Comparison of ENCODE assay signal across 16 mouse cellular contexts in genomic region chr5:53451829-53452228, GRCm38 (mm10). TPM values are rescaled to one million over a fixed set of nuclear protein-coding genes. Genes with fewer than 3 reads are reported as not detected.
DNase-seq lines count a peak whose midpoint lies in the region; ATAC-seq and TF ChIP-seq lines count a peak whose summit lies in the region.
"Had no signal": no experiment of that assay in that cellular context is flagged by ENCODE, and none has a peak within 500 bp of the region (broad histone marks: within the 10 kb centered on the region; RNA-seq: fewer than 3 reads in every experiment).

No protein-coding gene starts in this region.

- no peak overlapping the region for H3K4me3 ChIP-seq in lung, postnatal 0 days (ENCODE audit: low read depth, low read length)
- H3K4me3 ChIP-seq: embryonic facial prominence, embryonic 12.5 days; forebrain, embryonic 15.5 days; midbrain, embryonic 10.5 days; neural tube, embryonic 15.5 days had no signal

- no peaks in the 10 kb centered on the region for H3K9me3 ChIP-seq in lung, postnatal 0 days (ENCODE audit: low read length)
- H3K9me3 ChIP-seq: embryonic facial prominence, embryonic 12.5 days; forebrain, embryonic 15.5 days; midbrain, embryonic 10.5 days; neural tube, embryonic 15.5 days had no signal

- TF ChIP-seq CTCF in lung, postnatal 0 days (IDR thresholded peaks at IDR 0.05): no peak

- no peaks in the 10 kb centered on the region for H3K27me3 ChIP-seq in lung, postnatal 0 days (replicated peaks; ENCODE audit: insufficient read depth, low read length)
- H3K27me3 ChIP-seq: embryonic facial prominence, embryonic 12.5 days; forebrain, embryonic 15.5 days; neural tube, embryonic 15.5 days had no signal

- 86% methylated on average over 8 of the region's 8 CpGs for WGBS in lung, postnatal 0 days

- no peak overlapping the region for H3K9ac ChIP-seq in lung, postnatal 0 days (replicated peaks; ENCODE audit: low read depth)
- H3K9ac ChIP-seq: embryonic facial prominence, embryonic 12.5 days; forebrain, embryonic 15.5 days; lung, embryonic 14.5 days; neural tube, embryonic 15.5 days had no signal

- DNase-seq in lung, postnatal 0 days (ENCODE audit: low spot score): peak; percentile 45
- DNase-seq in lung, adult 18-20 months: no peak
- DNase-seq in R1 (ENCODE audit: low read depth, low spot score): peak; percentile 30
- peak; percentile 29 for DNase-seq in yolk sac, embryonic 10.5 days (ENCODE audit: low spot score)
- no peak for DNase-seq in adrenal gland, postnatal 14 days
- no peak for DNase-seq in right cerebral cortex, adult 2 months (ENCODE audit: low spot score in 2 of 2)
- DNase-seq: cerebellum, adult 11-12 months; kidney, adult 2 months; kidney, postnatal 14 days; lung, embryonic 14.5 days had no signal

- H3K27ac ChIP-seq in lung, postnatal 0 days (ENCODE audit: low read length): no peak overlapping the region
- H3K27ac ChIP-seq: embryonic facial prominence, embryonic 12.5 days; forebrain, embryonic 15.5 days; midbrain, embryonic 10.5 days; neural tube, embryonic 15.5 days had no signal

- H3K4me1 ChIP-seq in lung, postnatal 0 days (ENCODE audit: insufficient read depth, low read depth, low read length): no peaks in the 10 kb centered on the region
- H3K4me1 ChIP-seq: embryonic facial prominence, embryonic 12.5 days; forebrain, embryonic 15.5 days; midbrain, embryonic 10.5 days had no signal

- ATAC-seq in lung, postnatal 0 days: peak; percentile 19; the same call in 1 of the 2 replicates
- peak; percentile 7 to 41; a peak in 2 of 4 replicates for ATAC-seq in hematopoietic stem cell, adult 5-6 weeks (replicated peaks in 1 of 2; ENCODE audit: insufficient read depth in 1 of 2, low FRiP score in 2 of 2, low TSS enrichment in 1 of 2, low read depth in 1 of 2, poor library complexity in 2 of 2, severe bottlenecking in 2 of 2)
- ATAC-seq: activated CD4-positive, CD25-positive, alpha-beta regulatory T cell, adult 4 months; forebrain, embryonic 15.5 days had no signal

- H3K4me2 ChIP-seq in lung, postnatal 0 days (replicated peaks; ENCODE audit: low read depth, low read length): no peak overlapping the region
- H3K4me2 ChIP-seq: embryonic facial prominence, embryonic 12.5 days; forebrain, embryonic 15.5 days; lung, embryonic 14.5 days; neural tube, embryonic 15.5 days had no signal

- no peaks in the 10 kb centered on the region for H3K36me3 ChIP-seq in lung, postnatal 0 days (ENCODE audit: insufficient read depth, low read length)
- H3K36me3 ChIP-seq: embryonic facial prominence, embryonic 12.5 days; forebrain, embryonic 15.5 days; midbrain, embryonic 10.5 days; neural tube, embryonic 15.5 days had no signal

- no peak for TF ChIP-seq EP300 in lung, postnatal 0 days (IDR thresholded peaks at IDR 0.05)

RNA-seq across cellular contexts. Expression of gene Rbpj, which starts 14.1 kb away (rescaled TPM):
- polyA plus RNA-seq in lung, postnatal 0 days (2015; fragmentation: Nextera tagmentation; extraction: Ambion mirVana): 22.7 and 22.9 TPM in 2 replicates
- total RNA-seq in hematopoietic stem cell, adult 5-6 weeks (2017): 37.7 and 51.2 TPM in 2 replicates
- 31.4 and 36.2 TPM in 2 replicates for total RNA-seq in adrenal gland, postnatal 14 days (2021)

Comparison
In these comparisons a context has a peak if more than half of its experiments do, and no peak if none do; other contexts are left out.
1. DNase-seq: peak in lung, postnatal 0 days (single experiment), R1 (single experiment) and yolk sac, embryonic 10.5 days (single experiment); none in lung, adult 18-20 months (0 of 2), adrenal gland, postnatal 14 days (single experiment) and right cerebral cortex, adult 2 months (0 of 2).